Mouse (Mus musculus) kidney, postnatal 0 days (tissue): ENCODE results near the gene Pak3. TPM values are rescaled to one million over a fixed set of nuclear protein-coding genes. Genes with fewer than 3 reads are reported as not detected.

Source experiments
- ATAC-seq: fragments of 200-750 bp; cut with Nextera tagmentation; replicated peaks from 2 replicates; pipeline ENCODE4 v1.8.0; 2017; ENCODE audit warnings: low read depth, moderate number of reproducible peaks, moderate TSS enrichment, moderate library complexity; ENCODE audit not compliant: low FRiP score
- DNase-seq: peaks from one replicate; pipeline ENCODE4 v3.0.0-alpha.2; 2016; ENCODE audit warnings: low spot score
- H3K27ac ChIP-seq: fragments of 300-500 bp; sonication (generic); 2 replicates; pipeline ENCODE4 v1.5.1; 2014; ENCODE audit warnings: mild to moderate bottlenecking
- H3K27me3 ChIP-seq: fragments of 300-500 bp; sonication (generic); 2 replicates; pipeline ENCODE4 v1.6.1; 2014; ENCODE audit warnings: low read length, mixed read lengths; ENCODE audit not compliant: insufficient read depth
- H3K36me3 ChIP-seq: fragments of 300-500 bp; sonication (generic); 2 replicates; pipeline ENCODE4 v1.6.1; 2014; ENCODE audit warnings: low read length, mixed read lengths; ENCODE audit not compliant: insufficient read depth
- H3K4me1 ChIP-seq: fragments of 300-500 bp; sonication (generic); replicated peaks from 2 replicates; pipeline ENCODE4 v1.6.1; 2014; ENCODE audit warnings: antibody characterized with exemption, low read length, mixed read lengths; ENCODE audit not compliant: insufficient read depth
- H3K4me2 ChIP-seq: fragments of 300-500 bp; sonication (generic); 2 replicates; pipeline ENCODE4 v1.6.1; 2014; ENCODE audit warnings: mild to moderate bottlenecking, low read length, moderate library complexity, mixed read lengths
- H3K4me3 ChIP-seq: fragments of 300-500 bp; sonication (generic); replicated peaks from 2 replicates; pipeline ENCODE4 v1.5.1; 2014; ENCODE audit warnings: low read depth, low read length
- H3K9ac ChIP-seq: fragments of 300-500 bp; sonication (generic); 2 replicates; pipeline ENCODE4 v1.6.1; 2014; ENCODE audit warnings: low read depth, low read length
- H3K9me3 ChIP-seq: fragments of 300-500 bp; sonication (generic); replicated peaks from 2 replicates; pipeline ENCODE4 v1.6.1; 2016; ENCODE audit warnings: low read length, inconsistent platforms, mixed read lengths
- CTCF ChIP-seq: IDR thresholded peaks from 2 replicates; pipeline ENCODE4 v1.5.1; 2016; ENCODE audit warnings: antibody characterized with exemption, low read depth, mild to moderate bottlenecking, moderate library complexity
- WGBS: fragments of 180-500 bp; shearing (Covaris S2); extraction: QIAGEN DNeasy Blood & Tissue Kit; methylation state at CpG from one replicate; pipeline ENCODE4 v1.1.7; 2014; 5-methylcytosine and 5-hydroxymethylcytosine counted together
- microRNA-seq: library from miRNA; unstranded; fragments of <30 nt; microRNA quantifications from one replicate; pipeline ENCODE4, GENCODE M21; 2016
- polyA plus RNA-seq: library from polyadenylated mRNA; unstranded; fragments of >200 nt; fragmentation: Nextera tagmentation; extraction: Ambion mirVana; gene quantifications from 2 replicates; pipeline ENCODE4 v1.2.1, GENCODE M21; 2015

Pak3 gene
- polyA plus RNA-seq, 1 experiment from 2014 or later = 2.1 TPM

DNA sequence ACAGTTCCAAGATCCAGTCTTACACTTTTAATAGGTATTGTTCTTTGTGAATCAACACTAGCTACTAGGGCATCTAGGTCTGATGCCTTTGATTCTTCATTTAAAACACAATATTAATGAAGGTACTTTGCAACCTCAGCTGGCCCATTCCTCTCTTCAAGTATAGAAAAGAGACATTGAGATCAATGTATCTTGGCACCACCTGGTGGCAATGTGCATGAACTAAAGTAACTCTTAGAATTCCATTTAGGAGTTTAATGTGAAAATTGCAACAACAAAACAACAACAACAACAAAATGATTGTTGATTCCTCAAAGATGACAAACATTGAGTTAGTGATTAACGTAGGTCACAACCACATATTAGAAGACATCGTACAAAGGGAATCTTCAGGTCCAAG, 300.6 kb downstream of the Pak3 start:
- Histone ChIP-seq H3K4me2 (no peak overlapping the region), H3K4me1 (no peaks in the 10 kb centered on the region), H3K9me3 (no peaks in the 10 kb centered on the region), H3K27ac (no peak overlapping the region), H3K9ac (no peak overlapping the region), H3K4me3 (no peak overlapping the region), H3K36me3 (no peaks in the 10 kb centered on the region), H3K27me3 (no peaks in the 10 kb centered on the region)
- ATAC-seq (no peak), DNase-seq (no peak)
- TF ChIP-seq CTCF = peak; percentile 49; the same call in 1 of the 2 replicates
- WGBS = 95% methylated on average over 2 of the region's 2 CpGs

DNA sequence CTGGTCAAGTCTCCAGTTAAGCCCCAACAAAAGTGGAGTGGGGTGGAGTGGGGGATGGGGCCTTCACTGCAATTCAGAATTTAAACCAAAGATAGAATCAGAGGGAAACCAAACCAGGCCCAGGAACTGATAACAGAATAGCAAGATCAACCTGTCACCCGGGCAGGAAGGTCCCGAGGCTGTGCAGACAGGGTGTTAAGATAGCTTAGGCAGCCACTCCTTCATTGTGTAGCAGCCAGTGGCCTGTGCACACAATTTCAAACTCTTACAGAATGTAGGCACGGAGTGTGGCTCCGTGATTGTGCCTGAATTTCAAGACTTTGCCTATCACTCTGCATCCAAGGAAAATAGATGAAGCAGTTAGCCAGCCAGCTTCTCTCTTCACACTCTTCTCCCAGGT, 308.1 kb downstream of the Pak3 start:
- Histone ChIP-seq H3K4me2 (peak overlapping the region; percentile 45), H3K9me3 (no peaks in the 10 kb centered on the region), H3K4me1 (no peaks in the 10 kb centered on the region), H3K27me3 (no peaks in the 10 kb centered on the region), H3K36me3 (no peaks in the 10 kb centered on the region), H3K27ac (no peak overlapping the region), H3K4me3 (peak overlapping the region; percentile 29; the same call in 1 of the 2 replicates), H3K9ac (no peak overlapping the region)
- ATAC-seq (no peak), DNase-seq (no peak)
- no peak for TF ChIP-seq CTCF
- WGBS = 37% methylated on average over 4 of the region's 4 CpGs

DNA sequence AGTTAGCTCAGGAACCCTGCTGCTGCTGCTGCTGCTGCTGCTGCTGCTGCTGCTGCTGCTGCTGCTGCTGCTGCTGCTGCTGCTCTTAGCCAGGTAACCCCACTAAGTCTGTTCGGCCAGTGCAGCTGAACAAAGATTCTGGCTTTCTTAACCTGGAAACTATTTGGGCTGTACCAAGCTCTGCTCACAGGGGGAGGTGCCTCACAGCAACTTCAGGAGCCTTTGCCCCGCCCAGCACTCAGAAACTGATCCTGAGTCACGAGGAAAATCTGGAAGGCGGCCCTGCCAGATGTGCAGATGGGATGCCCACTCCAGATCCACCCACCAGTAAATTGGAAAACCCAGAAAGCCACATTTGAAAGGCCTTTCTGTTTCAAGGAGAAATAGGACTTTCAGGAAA, 308.8 kb downstream of the Pak3 start, which contains the start of gene Capn6:
Gene Capn6, minus strand, starts transcription at position 203 of the 400 bp plus-strand sequence.
- Histone ChIP-seq H3K27ac (no peak within 1 kb of the TSS), H3K4me3 (peak within 1 kb of the TSS; percentile 29), H3K4me2 (peak within 1 kb of the TSS; percentile 45), H3K9me3 (no peaks in the 10 kb centered on the region), H3K27me3 (no peaks in the 10 kb centered on the region), H3K4me1 (no peaks in the 10 kb centered on the region), H3K36me3 (no peaks in the 10 kb centered on the region), H3K9ac (no peak within 1 kb of the TSS)
- no peak for TF ChIP-seq CTCF
- DNase-seq = peak; percentile 74
- 37% methylated on average over 4 of the region's 4 CpGs for WGBS
- peak; percentile 76 for ATAC-seq

DNA sequence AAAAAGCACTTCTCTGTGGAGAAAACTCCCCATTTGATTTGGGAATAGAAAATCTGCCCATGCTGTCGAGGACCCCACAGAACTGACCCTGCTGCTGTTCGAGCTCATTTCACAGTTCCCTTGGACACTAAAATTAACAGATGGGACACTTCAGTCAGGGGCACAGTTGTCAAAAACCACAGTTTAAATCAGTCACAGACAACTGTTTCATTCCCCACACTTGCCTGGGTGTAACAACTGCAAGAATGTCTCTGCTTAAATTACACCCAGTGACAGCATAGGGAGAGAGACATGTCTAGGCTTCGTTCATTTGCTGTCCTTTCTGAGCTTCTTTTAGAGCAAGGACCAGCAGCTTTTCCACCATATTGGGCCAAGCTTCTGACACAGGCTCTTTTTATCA, 328.2 kb downstream of the Pak3 start:
- H3K27ac ChIP-seq = no peak overlapping the region
- H3K27me3 ChIP-seq = 0 out of 2 replicates have a peak, but pooled peaks cover 3% of the 10 kb centered on the region
- no peak for ATAC-seq
- no peak for DNase-seq
- 52% methylated on average over 3 of the region's 3 CpGs for WGBS
- no peak for TF ChIP-seq CTCF
- H3K9me3 ChIP-seq = no peaks in the 10 kb centered on the region
- no peak overlapping the region for H3K4me2 ChIP-seq
- H3K9ac ChIP-seq = no peak overlapping the region
- no peaks in the 10 kb centered on the region for H3K36me3 ChIP-seq
- no peak overlapping the region for H3K4me3 ChIP-seq
- H3K4me1 ChIP-seq = no peaks in the 10 kb centered on the region

Small RNA genes lying within 50 kb of the gene (microRNA-seq; reads per million reads assigned to microRNA genes)
- gene Gm47298 = not detected

Other genes with a start within 250 kb of the Pak3 start
- gene Chrdl1, start 124.3 kb upstream of the Pak3 start, polyA plus RNA-seq = 1.8 and 2.3 TPM in 2 replicates